Mouse (Mus musculus): ENCODE measurements around the gene Xiap. TPM values are rescaled to one million over a fixed set of nuclear protein-coding genes. Genes with fewer than 3 reads are reported as not detected.
A peak's percentile ranks its signal among the peaks of the same experiment; 100 is the strongest.
"Not testable (repeated sequence)": the region's sequence is repeated elsewhere in the genome, so short reads cannot be mapped to it uniquely, and the experiment has no call there.

The Xiap gene
- total RNA-seq, 1 experiment = 22.2 TPM

GRCm38 (mm10) chrX:42018030-42018429 is 41.4 kb upstream of the Xiap start:
- no peak overlapping the region for H3K27ac ChIP-seq (ENCODE audit: insufficient read depth, low read depth, low read length, poor library complexity, severe bottlenecking)
- H3K4me3 ChIP-seq (ENCODE audit: insufficient read depth in 1 of 2, low read depth in 1 of 2, low read length in 2 of 2, poor library complexity in 1 of 2, severe bottlenecking in 1 of 2) = no peak overlapping the region
- H3K9me3 ChIP-seq (ENCODE audit: control insufficient read depth, insufficient read depth, low read depth, low read length) = no peaks in the 10 kb centered on the region
- H3K36me3 ChIP-seq (ENCODE audit: control insufficient read depth, insufficient read depth, low read length, poor library complexity, severe bottlenecking) = no peaks in the 10 kb centered on the region
- H3K4me1 ChIP-seq (ENCODE audit: control insufficient read depth in 2 of 2, insufficient read depth in 2 of 2, low read length in 2 of 2, poor library complexity in 1 of 2) = no peaks in the 10 kb centered on the region
- no peak for DNase-seq (ENCODE audit: low read depth, low spot score)
- TF ChIP-seq HCFC1 (IDR thresholded peaks at IDR 0.05; ENCODE audit: borderline replicate concordance, insufficient read depth, low read length) (no peak), ZNF384 (IDR thresholded peaks at IDR 0.05; ENCODE audit: low read depth, low read length) (no peak), ZC3H11A (IDR thresholded peaks at IDR 0.05; ENCODE audit: borderline replicate concordance, low read depth, low read length) (no peak), CHD2 (IDR thresholded peaks at IDR 0.05; ENCODE audit: low read depth, low read length) (no peak), MAFK (IDR thresholded peaks at IDR 0.05; ENCODE audit: insufficient read depth, low read depth, low read length) (no peak)
- in situ Hi-C loops (cut with MboI; ENCODE audit: low sequenced_read_pairs in 2 of 2, unreplicated experiment in 2 of 2) = no loop called here
- no peak overlapping the region for H3K9ac ChIP-seq (ENCODE audit: insufficient read depth, low read depth, low read length, poor library complexity, severe bottlenecking)

- no peak overlapping the region for H3K27ac ChIP-seq (ENCODE audit: insufficient read depth, low read depth, low read length, poor library complexity, severe bottlenecking)
- H3K4me1 ChIP-seq (ENCODE audit: control insufficient read depth in 2 of 2, insufficient read depth in 2 of 2, low read length in 2 of 2, poor library complexity in 1 of 2) = no peaks in the 10 kb centered on the region
- no peak overlapping the region for H3K9ac ChIP-seq (ENCODE audit: insufficient read depth, low read depth, low read length, poor library complexity, severe bottlenecking)
- H3K9me3 ChIP-seq (ENCODE audit: control insufficient read depth, insufficient read depth, low read depth, low read length) = no peaks in the 10 kb centered on the region
- in situ Hi-C loops (cut with MboI; ENCODE audit: low sequenced_read_pairs in 2 of 2, unreplicated experiment in 2 of 2) = no loop called here
- no peak overlapping the region for H3K4me3 ChIP-seq (ENCODE audit: insufficient read depth in 1 of 2, low read depth in 1 of 2, low read length in 2 of 2, poor library complexity in 1 of 2, severe bottlenecking in 1 of 2)
- no peak for DNase-seq (ENCODE audit: low read depth, low spot score)
- no peaks in the 10 kb centered on the region for H3K36me3 ChIP-seq (ENCODE audit: control insufficient read depth, insufficient read depth, low read length, poor library complexity, severe bottlenecking)
- TF ChIP-seq ZC3H11A (IDR thresholded peaks at IDR 0.05; ENCODE audit: borderline replicate concordance, low read depth, low read length) = no peak
- TF ChIP-seq CHD2 (IDR thresholded peaks at IDR 0.05; ENCODE audit: low read depth, low read length) = no peak
- TF ChIP-seq HCFC1 (IDR thresholded peaks at IDR 0.05; ENCODE audit: borderline replicate concordance, insufficient read depth, low read length) = no peak
- TF ChIP-seq ZNF384 (IDR thresholded peaks at IDR 0.05; ENCODE audit: low read depth, low read length) = no peak
Measured at GRCm38 (mm10) chrX:42019441-42019840, 40.0 kb upstream of the Xiap start.

GRCm38 (mm10) chrX:42025802-42026440 is 33.6 kb upstream of the Xiap start:
- not testable (repeated sequence) for H3K9ac ChIP-seq (ENCODE audit: insufficient read depth, low read depth, low read length, poor library complexity, severe bottlenecking); H3K36me3 ChIP-seq (ENCODE audit: control insufficient read depth, insufficient read depth, low read length, poor library complexity, severe bottlenecking); H3K27ac ChIP-seq (ENCODE audit: insufficient read depth, low read depth, low read length, poor library complexity, severe bottlenecking); DNase-seq (ENCODE audit: low read depth, low spot score); H3K9me3 ChIP-seq (ENCODE audit: control insufficient read depth, insufficient read depth, low read depth, low read length); H3K4me1 ChIP-seq (ENCODE audit: control insufficient read depth in 2 of 2, insufficient read depth in 2 of 2, low read length in 2 of 2, poor library complexity in 1 of 2); H3K4me3 ChIP-seq (ENCODE audit: insufficient read depth in 1 of 2, low read depth in 1 of 2, low read length in 2 of 2, poor library complexity in 1 of 2, severe bottlenecking in 1 of 2)
- in situ Hi-C loops (cut with MboI; ENCODE audit: low sequenced_read_pairs in 2 of 2, unreplicated experiment in 2 of 2) = loop anchor here in 1 of 2 experiments (25.0 kb wide), 1 partner anchor 486 kb away; the partner anchor contains the start of gene Sh2d1a

GRCm38 (mm10) chrX:42026981-42027380 is 32.5 kb upstream of the Xiap start:
- DNase-seq (ENCODE audit: low read depth, low spot score); H3K4me1 ChIP-seq (ENCODE audit: control insufficient read depth in 2 of 2, insufficient read depth in 2 of 2, low read length in 2 of 2, poor library complexity in 1 of 2); H3K27ac ChIP-seq (ENCODE audit: insufficient read depth, low read depth, low read length, poor library complexity, severe bottlenecking); H3K4me3 ChIP-seq (ENCODE audit: insufficient read depth in 1 of 2, low read depth in 1 of 2, low read length in 2 of 2, poor library complexity in 1 of 2, severe bottlenecking in 1 of 2); H3K36me3 ChIP-seq (ENCODE audit: control insufficient read depth, insufficient read depth, low read length, poor library complexity, severe bottlenecking); H3K9me3 ChIP-seq (ENCODE audit: control insufficient read depth, insufficient read depth, low read depth, low read length); H3K9ac ChIP-seq (ENCODE audit: insufficient read depth, low read depth, low read length, poor library complexity, severe bottlenecking): not testable (repeated sequence)
- in situ Hi-C loops (cut with MboI; ENCODE audit: low sequenced_read_pairs in 2 of 2, unreplicated experiment in 2 of 2) = loop anchor here in 1 of 2 experiments (25.0 kb wide), 1 partner anchor 485 kb away; the partner anchor contains the start of gene Sh2d1a

- Histone ChIP-seq H3K9ac (ENCODE audit: insufficient read depth, low read depth, low read length, poor library complexity, severe bottlenecking) (0 out of 2 replicates have a peak overlapping the region, but pooled peaks have one; percentile 32), H3K4me1 (ENCODE audit: control insufficient read depth in 2 of 2, insufficient read depth in 2 of 2, low read length in 2 of 2, poor library complexity in 1 of 2) (no peaks in the 10 kb centered on the region), H3K9me3 (ENCODE audit: control insufficient read depth, insufficient read depth, low read depth, low read length) (no peaks in the 10 kb centered on the region), H3K36me3 (ENCODE audit: control insufficient read depth, insufficient read depth, low read length, poor library complexity, severe bottlenecking) (no peaks in the 10 kb centered on the region), H3K4me3 (ENCODE audit: insufficient read depth in 1 of 2, low read depth in 1 of 2, low read length in 2 of 2, poor library complexity in 1 of 2, severe bottlenecking in 1 of 2) (no peak overlapping the region), H3K27ac (ENCODE audit: insufficient read depth, low read depth, low read length, poor library complexity, severe bottlenecking) (no peak overlapping the region)
- in situ Hi-C loops (cut with MboI; ENCODE audit: low sequenced_read_pairs in 2 of 2, unreplicated experiment in 2 of 2) = loop anchor here in 1 of 2 experiments (25.0 kb wide), 1 partner anchor 479 kb away; the partner anchor contains the start of gene Sh2d1a
- TF ChIP-seq CHD2 (IDR thresholded peaks at IDR 0.05; ENCODE audit: low read depth, low read length) (no peak), ZC3H11A (IDR thresholded peaks at IDR 0.05; ENCODE audit: borderline replicate concordance, low read depth, low read length) (peak; percentile 52; the same call in 1 of the 2 replicates), ZNF384 (IDR thresholded peaks at IDR 0.05; ENCODE audit: low read depth, low read length) (no peak), HCFC1 (IDR thresholded peaks at IDR 0.05; ENCODE audit: borderline replicate concordance, insufficient read depth, low read length) (no peak), MAFK (IDR thresholded peaks at IDR 0.05; ENCODE audit: insufficient read depth, low read depth, low read length) (no peak)
- DNase-seq (ENCODE audit: low read depth, low spot score) = peak; percentile 45
Measured at GRCm38 (mm10) chrX:42033111-42033693, 26.3 kb upstream of the Xiap start.
